Mouse (Mus musculus) v-Abl transformed pro-B cells (cell line): ENCODE measurements around the gene Trpc3.
"Not testable (repeated sequence)": the region's sequence is repeated elsewhere in the genome, so short reads cannot be mapped to it uniquely, and the experiment has no call there.

ENCODE experiments used
- in situ Hi-C, 2 experiments: fragments of 400-800 bp; cut with MboI; formaldehyde crosslinking; loops; one replicate each; pipeline ENCODE4 v1.15.1; 2025; ENCODE audit not compliant: unreplicated experiment in 2 of 2

The Trpc3 gene

GRCm38 (mm10) chr3:36605894-36606783 is 83.8 kb downstream of the Trpc3 start:
- in situ Hi-C loops, result no loop called here

- in situ Hi-C loops, result not testable (repeated sequence)
These were observed 90.2 kb downstream of the Trpc3 start for GRCm38 (mm10) chr3:36599773-36600172.

- in situ Hi-C loops, result no loop called here
These were observed 91.2 kb downstream of the Trpc3 start for GRCm38 (mm10) chr3:36598811-36599210.

- in situ Hi-C loops, result loop anchor here (5.0 to 25.0 kb wide), 3 partner anchors 630 to 1915 kb away; partner anchors contain the start of genes Ankrd50 (in 1 of the 2), Nudt6 (in 1 of the 2) and Spata5 (in 1 of the 2)
These were observed 118.1 kb downstream of the Trpc3 start, which contains the start of gene Ccna2 for GRCm38 (mm10) chr3:36571827-36572378. Ccna2 (minus strand) TSS chr3:36572150.

GRCm38 (mm10) chr3:36571361-36571826 is 118.6 kb downstream of the Trpc3 start:
- in situ Hi-C loops, result loop anchor here (5.0 to 25.0 kb wide), 3 partner anchors 631 to 1916 kb away; partner anchors contain the start of genes Ankrd50 (in 1 of the 2), Nudt6 (in 1 of the 2) and Spata5 (in 1 of the 2)
